Mouse (Mus musculus): Measurements from ENCODE around the gene Npas3.

Npas3 gene

GRCm38 (mm10) chr12:53695324-53695723 lies 446.8 kb downstream of the Npas3 start:
- DNase-seq (ENCODE audit: low spot score in 2 of 2), result no peak

DNA sequence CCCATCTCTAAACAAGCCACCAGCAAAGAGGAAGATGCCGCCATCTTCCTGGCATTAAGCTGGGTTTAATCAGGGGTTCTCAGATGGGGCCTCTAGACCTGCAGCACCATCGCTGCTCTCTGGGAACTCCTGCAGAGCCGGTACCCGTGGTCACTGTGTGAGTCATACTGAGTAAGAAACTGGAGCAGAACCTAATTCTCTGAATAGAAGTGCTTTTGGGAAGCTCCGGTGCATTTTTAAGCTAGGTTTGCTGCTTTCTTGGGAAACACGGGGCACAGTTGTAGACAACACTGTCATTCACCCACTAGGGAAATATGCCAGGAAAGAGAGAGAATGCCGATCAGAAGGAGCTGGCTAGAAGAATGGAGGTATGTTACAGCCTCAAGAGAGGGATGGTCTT lies 449.2 kb downstream of the Npas3 start:
- DNase-seq (ENCODE audit: low spot score in 2 of 2), result no peak

- no peak for DNase-seq (ENCODE audit: low spot score in 2 of 2)
Observed at GRCm38 (mm10) chr12:53698483-53699227, 450.2 kb downstream of the Npas3 start.

DNA sequence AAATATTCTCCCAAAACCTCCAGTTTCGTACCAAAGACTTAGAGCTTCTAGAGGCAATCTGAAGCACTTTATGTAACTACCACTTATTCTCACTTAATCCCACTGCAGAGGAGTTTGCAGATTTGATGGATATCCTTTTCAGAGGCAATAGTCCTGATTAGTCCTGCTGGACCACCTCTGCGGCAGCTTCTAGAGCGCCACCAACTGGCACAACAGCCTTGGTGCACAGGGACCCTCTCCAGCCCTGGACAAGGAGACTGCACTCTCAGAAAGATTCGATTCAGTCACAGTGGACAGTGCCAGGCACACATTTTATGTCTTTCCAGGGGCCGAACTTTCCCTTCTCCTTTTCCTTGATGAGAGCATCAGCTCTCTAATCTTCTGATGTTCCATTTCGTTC lies 471.4 kb downstream of the Npas3 start:
- DNase-seq (ENCODE audit: low spot score in 2 of 2), result no peak

- no peak for DNase-seq (ENCODE audit: low spot score in 2 of 2)
Observed at GRCm38 (mm10) chr12:53722156-53722555, 473.7 kb downstream of the Npas3 start.

GRCm38 (mm10) chr12:53722718-53723698 lies 474.5 kb downstream of the Npas3 start:
- no peak for DNase-seq (ENCODE audit: low spot score in 2 of 2)

DNA sequence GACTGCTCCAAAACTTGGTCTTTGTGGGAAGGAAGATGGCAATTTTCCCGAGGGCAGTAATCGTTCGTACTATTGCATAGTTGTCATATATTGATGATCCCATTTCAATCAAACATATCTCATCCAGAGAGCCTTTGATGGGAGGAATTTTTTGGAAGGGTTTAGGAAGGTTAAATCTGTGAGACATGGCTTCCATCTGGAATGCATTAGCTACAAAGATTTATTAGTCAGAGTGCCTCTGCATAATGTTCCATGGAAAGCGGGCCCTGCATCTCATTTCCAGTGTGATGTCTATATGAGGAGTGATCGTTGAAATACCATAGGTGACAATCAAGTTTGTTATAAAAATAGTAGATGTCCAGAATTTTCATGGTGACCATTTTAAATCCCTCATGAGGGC lies 480.8 kb downstream of the Npas3 start:
- no peak for DNase-seq (ENCODE audit: low spot score in 2 of 2)

GRCm38 (mm10) chr12:53738549-53739292 lies 490.2 kb downstream of the Npas3 start:
- DNase-seq (ENCODE audit: low spot score in 2 of 2), result no peak

GRCm38 (mm10) chr12:53746653-53747052 lies 498.2 kb downstream of the Npas3 start:
- no peak for DNase-seq (ENCODE audit: low spot score in 2 of 2)

- no peak for DNase-seq (ENCODE audit: low spot score in 2 of 2)
Observed at GRCm38 (mm10) chr12:53749375-53749774, 500.9 kb downstream of the Npas3 start.

- DNase-seq (ENCODE audit: low spot score in 2 of 2), result no peak
Observed at GRCm38 (mm10) chr12:53752281-53753072, 504.0 kb downstream of the Npas3 start.

- no peak for DNase-seq (ENCODE audit: low spot score in 2 of 2)
Observed at GRCm38 (mm10) chr12:53753368-53753937, 505.0 kb downstream of the Npas3 start.

GRCm38 (mm10) chr12:53754236-53754635 lies 505.8 kb downstream of the Npas3 start:
- no peak for DNase-seq (ENCODE audit: low spot score in 2 of 2)

GRCm38 (mm10) chr12:53757631-53758030 lies 509.2 kb downstream of the Npas3 start:
- DNase-seq (ENCODE audit: low spot score in 2 of 2), result no peak

GRCm38 (mm10) chr12:53758356-53758755 lies 509.9 kb downstream of the Npas3 start:
- DNase-seq (ENCODE audit: low spot score in 2 of 2), result no peak

GRCm38 (mm10) chr12:53764143-53764542 lies 515.7 kb downstream of the Npas3 start:
- no peak for DNase-seq (ENCODE audit: low spot score in 2 of 2)

- no peak for DNase-seq (ENCODE audit: low spot score in 2 of 2)
Observed at GRCm38 (mm10) chr12:53768392-53768791, 519.9 kb downstream of the Npas3 start.

DNA sequence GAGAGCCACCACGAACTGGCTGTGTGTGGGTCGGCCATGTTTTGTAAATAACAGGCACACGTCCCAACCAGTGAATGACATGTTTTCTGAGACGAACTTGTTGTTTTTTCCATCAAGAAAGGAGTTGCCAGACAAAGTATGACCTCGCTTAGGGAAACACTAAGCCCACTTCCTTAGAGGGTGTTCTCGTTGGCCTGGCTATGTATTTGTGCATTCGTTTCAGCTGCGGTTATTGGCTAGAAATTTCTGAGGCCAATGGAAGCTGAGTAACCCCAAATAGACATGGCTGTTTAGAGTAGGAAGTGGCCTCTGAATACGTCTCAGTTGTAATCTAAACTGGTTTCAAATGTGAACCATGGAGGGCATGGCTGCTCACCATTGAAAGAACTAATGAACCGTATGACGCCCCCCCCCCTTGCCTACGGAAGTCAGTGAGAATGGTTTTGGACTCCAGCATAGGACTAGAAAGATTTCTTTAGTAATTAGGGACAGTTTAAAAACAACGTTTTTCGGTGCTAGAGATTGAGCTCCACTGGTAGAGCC lies 523.0 kb downstream of the Npas3 start:
- no peak for DNase-seq (ENCODE audit: low spot score in 2 of 2)

DNA sequence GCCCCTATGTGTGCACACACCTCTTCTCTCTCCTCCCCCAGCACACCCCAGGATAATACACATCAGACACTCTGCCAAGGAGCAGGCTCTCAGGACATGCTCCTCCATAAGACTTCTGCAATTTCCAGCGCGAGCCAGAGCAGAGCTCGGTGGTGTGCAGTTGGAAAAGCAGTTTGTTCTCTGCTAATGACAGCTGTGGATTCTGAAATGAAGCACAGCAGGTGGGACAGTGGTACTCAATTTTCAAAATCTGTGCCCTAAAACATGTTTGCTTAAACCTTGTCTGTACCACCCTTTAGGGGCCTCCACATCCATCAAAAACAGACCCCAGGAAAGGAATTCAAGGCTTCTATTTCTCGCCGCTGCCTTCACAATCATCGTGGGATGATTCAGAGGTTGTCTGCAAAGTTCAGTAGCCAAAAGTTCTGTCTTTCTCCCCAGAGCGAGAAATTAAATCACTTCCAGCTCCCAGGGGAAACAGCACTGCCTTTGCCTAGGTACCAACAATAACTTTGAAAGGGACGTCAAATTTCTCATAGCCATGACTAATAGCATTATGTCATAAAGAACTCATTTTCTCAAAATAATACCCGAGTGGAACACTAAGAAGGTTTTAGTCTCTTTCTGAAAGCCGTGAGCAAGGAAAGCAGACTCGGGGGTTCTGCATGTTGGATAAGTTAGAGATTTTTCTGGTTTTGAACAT lies 533.5 kb downstream of the Npas3 start:
- no peak for DNase-seq (ENCODE audit: low spot score in 2 of 2)

DNA sequence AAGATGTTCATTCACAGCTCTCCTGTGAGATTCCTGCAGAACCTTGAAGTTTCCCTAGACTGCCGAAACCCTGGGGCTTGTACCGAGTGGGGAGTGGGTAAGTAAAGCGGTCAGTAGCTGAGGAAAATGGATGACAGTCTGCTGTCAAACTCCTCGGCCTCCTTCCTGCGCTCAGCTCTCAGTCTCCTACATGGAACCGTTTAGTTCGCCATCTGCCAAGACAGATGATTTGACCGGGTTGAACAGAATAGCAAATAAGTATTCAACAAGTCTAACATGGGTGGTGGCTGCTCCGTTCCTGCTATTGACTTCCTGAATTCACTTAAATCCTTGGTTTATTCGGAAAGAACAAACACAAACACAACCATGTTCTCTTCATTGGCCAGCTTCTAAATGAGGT lies 541.0 kb downstream of the Npas3 start:
- no peak for DNase-seq (ENCODE audit: low spot score in 2 of 2)

All from spleen, postnatal 36 days (tissue).